Mouse (Mus musculus) embryonic facial prominence, embryonic 14.5 days (tissue): ENCODE data around the gene Ccr2. TPM values are rescaled to one million over a fixed set of nuclear protein-coding genes. Genes with fewer than 3 reads are reported as not detected.

Experiments used
- ATAC-seq: fragments of 200-750 bp; cut with Nextera tagmentation; 2 replicates; pipeline ENCODE4 v1.8.0; 2017; ENCODE audit warnings: low read depth, moderate number of reproducible peaks, moderate TSS enrichment
- DNase-seq: peaks from one replicate; pipeline ENCODE4 v3.0.0-alpha.2; 2015; ENCODE audit warnings: low spot score
- H3K27ac ChIP-seq: fragments of 300-500 bp; sonication (generic); replicated peaks from 2 replicates; pipeline ENCODE4 v1.5.1; 2014; ENCODE audit warnings: low read depth, mild to moderate bottlenecking, low read length, moderate library complexity
- H3K27me3 ChIP-seq: fragments of 300-500 bp; sonication (generic); replicated peaks from 2 replicates; pipeline ENCODE4 v1.6.1; 2014; ENCODE audit warnings: low read length; ENCODE audit not compliant: control insufficient read depth, insufficient read depth
- H3K36me3 ChIP-seq: fragments of 300-500 bp; sonication (generic); 2 replicates; pipeline ENCODE4 v1.6.1; 2014; ENCODE audit warnings: low read length, mixed read lengths; ENCODE audit not compliant: control insufficient read depth, insufficient read depth
- H3K4me1 ChIP-seq: fragments of 300-500 bp; sonication (generic); 2 replicates; pipeline ENCODE4 v1.6.1; 2014; ENCODE audit warnings: antibody characterized with exemption, low read length; ENCODE audit not compliant: control insufficient read depth, insufficient read depth
- H3K4me2 ChIP-seq: fragments of 300-500 bp; sonication (generic); 2 replicates; pipeline ENCODE4 v1.6.1; 2014; ENCODE audit warnings: low read depth, mild to moderate bottlenecking, low read length, moderate library complexity, mixed read lengths
- H3K4me3 ChIP-seq: fragments of 300-500 bp; sonication (generic); 2 replicates; pipeline ENCODE4 v1.5.1; 2014; ENCODE audit warnings: low read depth, mild to moderate bottlenecking, low read length
- H3K9ac ChIP-seq: fragments of 300-500 bp; sonication (generic); 2 replicates; pipeline ENCODE4 v1.6.1; 2014; ENCODE audit warnings: low read depth, mild to moderate bottlenecking, low read length, moderate library complexity, mixed read lengths
- H3K9me3 ChIP-seq: fragments of 300-500 bp; sonication (generic); 2 replicates; pipeline ENCODE4 v1.6.1; 2016; ENCODE audit warnings: low read length; ENCODE audit not compliant: control insufficient read depth
- WGBS: fragments of 180-500 bp; shearing (Covaris S2); extraction: QIAGEN DNeasy Blood & Tissue Kit; methylation state at CpG from one replicate; pipeline ENCODE4 v1.1.7; 2014; 5-methylcytosine and 5-hydroxymethylcytosine counted together
- polyA plus RNA-seq: library from polyadenylated mRNA; unstranded; fragments of >200 nt; fragmentation: Nextera tagmentation; extraction: Ambion mirVana; gene quantifications from 2 replicates; pipeline ENCODE4 v1.2.1, GENCODE M21; 2014

Ccr2 gene
- polyA plus RNA-seq, 1 experiment from 2014 or later, result 4.7 TPM

GRCm38 (mm10) chr9:124111997-124112396 lies 10.2 kb downstream of the Ccr2 start:
- no peak overlapping the region for H3K4me2 ChIP-seq
- H3K9ac ChIP-seq, result no peak overlapping the region
- H3K27ac ChIP-seq, result no peak overlapping the region
- no peaks in the 10 kb centered on the region for H3K36me3 ChIP-seq
- ATAC-seq, result no peak
- H3K4me1 ChIP-seq, result no peaks in the 10 kb centered on the region
- WGBS, result 71% methylated on average over 1 of the region's 1 CpGs
- H3K27me3 ChIP-seq, result no peaks in the 10 kb centered on the region
- H3K9me3 ChIP-seq, result no peaks in the 10 kb centered on the region
- DNase-seq, result no peak
- no peak overlapping the region for H3K4me3 ChIP-seq

GRCm38 (mm10) chr9:124112591-124113239 lies 11.0 kb downstream of the Ccr2 start:
- Histone ChIP-seq H3K4me3 (no peak overlapping the region), H3K36me3 (no peaks in the 10 kb centered on the region), H3K4me1 (no peaks in the 10 kb centered on the region), H3K4me2 (no peak overlapping the region), H3K27ac (no peak overlapping the region), H3K9ac (no peak overlapping the region), H3K27me3 (no peaks in the 10 kb centered on the region), H3K9me3 (no peaks in the 10 kb centered on the region)
- DNase-seq (no peak), ATAC-seq (no peak)
- 76% methylated on average over 1 of the region's 1 CpGs for WGBS

- Histone ChIP-seq H3K27ac (no peak overlapping the region), H3K27me3 (no peaks in the 10 kb centered on the region), H3K4me1 (no peaks in the 10 kb centered on the region), H3K4me2 (no peak overlapping the region), H3K9ac (no peak overlapping the region), H3K9me3 (no peaks in the 10 kb centered on the region), H3K36me3 (no peaks in the 10 kb centered on the region), H3K4me3 (no peak overlapping the region)
- DNase-seq (no peak), ATAC-seq (no peak)
- 86% methylated on average over 1 of the region's 1 CpGs for WGBS
These were observed 12.0 kb downstream of the Ccr2 start for GRCm38 (mm10) chr9:124113777-124114176.

- no peaks in the 10 kb centered on the region for H3K36me3 ChIP-seq
- DNase-seq (no peak), ATAC-seq (no peak)
- H3K4me3 ChIP-seq, result no peak overlapping the region
- 89% methylated on average over 1 of the region's 1 CpGs for WGBS
- H3K9ac ChIP-seq, result no peak overlapping the region
- no peaks in the 10 kb centered on the region for H3K9me3 ChIP-seq
- no peak overlapping the region for H3K27ac ChIP-seq
- H3K4me2 ChIP-seq, result no peak overlapping the region
- H3K4me1 ChIP-seq, result no peaks in the 10 kb centered on the region
- H3K27me3 ChIP-seq, result no peaks in the 10 kb centered on the region
These were observed 16.7 kb downstream of the Ccr2 start for GRCm38 (mm10) chr9:124118489-124118888.

GRCm38 (mm10) chr9:124121387-124122184 lies 19.8 kb downstream of the Ccr2 start, which contains the start of gene Ccr5:
TSS of gene Ccr5 (plus strand) at chr9:124121543.
- DNase-seq (no peak), ATAC-seq (no peak)
- no peak within 1 kb of the TSS for H3K4me3 ChIP-seq
- no peaks in the 10 kb centered on the region for H3K4me1 ChIP-seq
- H3K27ac ChIP-seq, result no peak within 1 kb of the TSS
- H3K36me3 ChIP-seq, result no peaks in the 10 kb centered on the region
- no peaks in the 10 kb centered on the region for H3K9me3 ChIP-seq
- no peak within 1 kb of the TSS for H3K4me2 ChIP-seq
- no peak within 1 kb of the TSS for H3K9ac ChIP-seq
- 68% methylated on average over 3 of the region's 3 CpGs for WGBS
- no peaks in the 10 kb centered on the region for H3K27me3 ChIP-seq

GRCm38 (mm10) chr9:124125576-124125975 lies 23.8 kb downstream of the Ccr2 start:
- Histone ChIP-seq H3K27me3 (no peaks in the 10 kb centered on the region), H3K4me1 (no peaks in the 10 kb centered on the region), H3K4me3 (no peak overlapping the region), H3K9me3 (no peaks in the 10 kb centered on the region), H3K9ac (no peak overlapping the region), H3K27ac (no peak overlapping the region), H3K36me3 (no peaks in the 10 kb centered on the region), H3K4me2 (no peak overlapping the region)
- 82% methylated on average over 11 of the region's 11 CpGs for WGBS
- ATAC-seq, result no peak
- DNase-seq, result no peak

GRCm38 (mm10) chr9:124126373-124126772 lies 24.6 kb downstream of the Ccr2 start:
- Histone ChIP-seq H3K4me1 (no peaks in the 10 kb centered on the region), H3K9ac (peak overlapping the region; percentile 30; the same call in 1 of the 2 replicates), H3K4me3 (no peak overlapping the region), H3K4me2 (no peak overlapping the region), H3K27me3 (no peaks in the 10 kb centered on the region), H3K9me3 (no peaks in the 10 kb centered on the region), H3K27ac (0 out of 2 replicates have a peak overlapping the region, but pooled peaks have one; percentile 17), H3K36me3 (no peaks in the 10 kb centered on the region)
- no peak for ATAC-seq
- DNase-seq, result peak; percentile 66
- 40% methylated on average over 5 of the region's 5 CpGs for WGBS

- Histone ChIP-seq H3K9me3 (no peaks in the 10 kb centered on the region), H3K4me1 (no peaks in the 10 kb centered on the region), H3K27ac (no peak overlapping the region), H3K36me3 (no peaks in the 10 kb centered on the region), H3K27me3 (no peaks in the 10 kb centered on the region), H3K9ac (no peak overlapping the region), H3K4me2 (no peak overlapping the region), H3K4me3 (no peak overlapping the region)
- ATAC-seq (no peak), DNase-seq (no peak)
- 66% methylated on average over 4 of the region's 4 CpGs for WGBS
These were observed 25.7 kb downstream of the Ccr2 start for GRCm38 (mm10) chr9:124127412-124127811.
